Comparison of ENCODE assay signal across 8 mouse cellular contexts in genomic region chr9:121385091-121385748, GRCm38 (mm10).
DNase-seq lines count a peak whose midpoint lies in the region; ATAC-seq lines count a peak whose summit lies in the region.

No protein-coding gene starts in this region.

- H3K9me3 ChIP-seq in embryonic facial prominence, embryonic 12.5 days, result no peaks in the 10 kb centered on the region
- H3K9me3 ChIP-seq in heart, embryonic 11.5 days (replicated peaks; ENCODE audit: control insufficient read depth, low read length), result no peaks in the 10 kb centered on the region
- no peaks in the 10 kb centered on the region for H3K9me3 ChIP-seq in liver, embryonic 16.5 days (replicated peaks; ENCODE audit: control insufficient read depth, low read length)
- no peaks in the 10 kb centered on the region for H3K9me3 ChIP-seq in neural tube, embryonic 12.5 days

- 30% methylated on average over 16 of the region's 16 CpGs for WGBS in embryonic facial prominence, embryonic 12.5 days
- 30% methylated on average over 16 of the region's 16 CpGs for WGBS in heart, embryonic 11.5 days (ENCODE audit: insufficient replicate concordance)
- WGBS in liver, embryonic 16.5 days (ENCODE audit: insufficient replicate concordance), result 34% methylated on average over 16 of the region's 16 CpGs
- WGBS in neural tube, embryonic 12.5 days, result 36% methylated on average over 16 of the region's 16 CpGs

- ATAC-seq in embryonic facial prominence, embryonic 12.5 days (ENCODE audit: insufficient number of reproducible peaks, insufficient read depth, low FRiP score, low TSS enrichment), result no peak
- ATAC-seq in heart, embryonic 11.5 days (replicated peaks; ENCODE audit: insufficient number of reproducible peaks, low FRiP score, low TSS enrichment), result no peak
- no peak for ATAC-seq in liver, embryonic 16.5 days (ENCODE audit: low read depth)
- ATAC-seq in neural tube, embryonic 12.5 days (ENCODE audit: low FRiP score, low read depth), result no peak

- H3K4me1 ChIP-seq in embryonic facial prominence, embryonic 12.5 days, result peaks cover 18% of the 10 kb centered on the region
- H3K4me1 ChIP-seq in heart, embryonic 11.5 days (ENCODE audit: control insufficient read depth, insufficient read depth, low read length), result peaks cover 31% of the 10 kb centered on the region
- peaks cover 20% of the 10 kb centered on the region for H3K4me1 ChIP-seq in liver, embryonic 16.5 days (ENCODE audit: control insufficient read depth, low read depth, low read length)
- peaks cover 21% of the 10 kb centered on the region for H3K4me1 ChIP-seq in neural tube, embryonic 12.5 days

- H3K9ac ChIP-seq in embryonic facial prominence, embryonic 12.5 days, result peak overlapping the region; percentile 36; the same call in 1 of the 2 replicates
- 0 out of 2 replicates have a peak overlapping the region, but pooled peaks have one; percentile 43 for H3K9ac ChIP-seq in heart, embryonic 11.5 days (ENCODE audit: low read depth, low read length)
- peak overlapping the region; percentile 11; the same call in 1 of the 2 replicates for H3K9ac ChIP-seq in liver, embryonic 16.5 days (ENCODE audit: low read depth, low read length)
- 0 out of 2 replicates have a peak overlapping the region, but pooled peaks have one; percentile 26 for H3K9ac ChIP-seq in neural tube, embryonic 12.5 days

- peak overlapping the region; percentile 24; the same call in 1 of the 2 replicates for H3K27ac ChIP-seq in embryonic facial prominence, embryonic 12.5 days
- H3K27ac ChIP-seq in heart, embryonic 11.5 days (ENCODE audit: low read depth, low read length), result no peak overlapping the region
- H3K27ac ChIP-seq in liver, embryonic 16.5 days (ENCODE audit: low read length), result no peak overlapping the region
- no peak overlapping the region for H3K27ac ChIP-seq in neural tube, embryonic 12.5 days

- no peaks in the 10 kb centered on the region for H3K36me3 ChIP-seq in embryonic facial prominence, embryonic 12.5 days
- H3K36me3 ChIP-seq in heart, embryonic 11.5 days (ENCODE audit: control insufficient read depth, insufficient read depth, low read length), result no peaks in the 10 kb centered on the region
- no peaks in the 10 kb centered on the region for H3K36me3 ChIP-seq in liver, embryonic 16.5 days (ENCODE audit: control insufficient read depth, insufficient read depth)
- H3K36me3 ChIP-seq in neural tube, embryonic 12.5 days, result no peaks in the 10 kb centered on the region

- H3K4me3 ChIP-seq in embryonic facial prominence, embryonic 12.5 days, result no peak overlapping the region
- no peak overlapping the region for H3K4me3 ChIP-seq in heart, embryonic 11.5 days (ENCODE audit: low read depth, low read length)
- H3K4me3 ChIP-seq in liver, embryonic 16.5 days (ENCODE audit: low read depth, low read length), result no peak overlapping the region
- no peak overlapping the region for H3K4me3 ChIP-seq in neural tube, embryonic 12.5 days

- DNase-seq in CD4-positive, CD25-positive, alpha-beta regulatory T cell, adult 2 months (ENCODE audit: low read depth, low spot score), result peak; percentile 76
- DNase-seq in adrenal gland, postnatal 10 days, result peak; percentile 87
- peak; percentile 88 for DNase-seq in kidney, postnatal 25 days
- peak; percentile 91 for DNase-seq in testis, postnatal 10 days (ENCODE audit: low spot score)

- H3K27me3 ChIP-seq in embryonic facial prominence, embryonic 12.5 days, result no peaks in the 10 kb centered on the region
- H3K27me3 ChIP-seq in heart, embryonic 11.5 days (ENCODE audit: control insufficient read depth, insufficient read depth, low read length), result no peaks in the 10 kb centered on the region
- H3K27me3 ChIP-seq in liver, embryonic 16.5 days (ENCODE audit: control insufficient read depth, insufficient read depth, low read depth, low read length), result no peaks in the 10 kb centered on the region
- H3K27me3 ChIP-seq in neural tube, embryonic 12.5 days (replicated peaks), result no peaks in the 10 kb centered on the region

- no peak overlapping the region for H3K4me2 ChIP-seq in embryonic facial prominence, embryonic 12.5 days (replicated peaks)
- no peak overlapping the region; the same call in none of the 2 replicates for H3K4me2 ChIP-seq in heart, embryonic 11.5 days
- H3K4me2 ChIP-seq in liver, embryonic 16.5 days (ENCODE audit: low read depth, low read length), result peak overlapping the region; percentile 30
- H3K4me2 ChIP-seq in neural tube, embryonic 12.5 days (replicated peaks), result no peak overlapping the region
